Mouse (Mus musculus): ENCODE results near the gene Zfp422. TPM values are rescaled to one million over a fixed set of nuclear protein-coding genes. Genes with fewer than 3 reads are reported as not detected.
A peak's percentile ranks its signal among the peaks of the same experiment; 100 is the strongest.

Gene Zfp422
- polyA plus RNA-seq, 1 experiment from 2014 or later, result 299 TPM

DNA sequence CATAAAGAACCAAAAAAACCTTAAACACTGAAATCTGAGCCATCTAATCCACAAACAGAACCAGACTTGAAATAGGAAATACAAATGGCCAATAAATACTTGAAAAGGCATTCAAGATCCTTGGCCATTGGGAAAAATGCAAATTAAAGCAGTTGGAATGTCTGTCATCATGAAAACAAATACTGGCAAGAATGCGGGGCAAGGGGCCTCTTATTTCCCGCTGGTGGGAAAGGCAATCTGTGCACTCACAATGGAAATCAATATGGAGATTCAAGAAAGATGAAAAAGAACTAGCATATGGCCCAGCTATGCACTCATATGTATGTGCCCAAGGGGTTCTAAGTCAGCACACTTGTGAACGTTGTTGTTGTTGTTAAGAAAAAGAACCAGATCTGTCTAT, 38.1 kb upstream of the Zfp422 start:
- Histone ChIP-seq H3K4me1 (peaks cover 71% of the 10 kb centered on the region), H3K9me3 (no peaks in the 10 kb centered on the region), H3K27me3 (ENCODE audit: poor library complexity, severe bottlenecking) (peaks cover 27% of the 10 kb centered on the region), H3K27ac (peak overlapping the region; percentile 16; the same call in 1 of the 2 replicates), H3K4me3 (no peak overlapping the region), H3K36me3 (replicated peaks) (no peaks in the 10 kb centered on the region)
- 70% methylated on average over 3 of the region's 3 CpGs for WGBS
- DNase-seq (ENCODE audit: extremely low spot score, low spot score), result no peak

DNA sequence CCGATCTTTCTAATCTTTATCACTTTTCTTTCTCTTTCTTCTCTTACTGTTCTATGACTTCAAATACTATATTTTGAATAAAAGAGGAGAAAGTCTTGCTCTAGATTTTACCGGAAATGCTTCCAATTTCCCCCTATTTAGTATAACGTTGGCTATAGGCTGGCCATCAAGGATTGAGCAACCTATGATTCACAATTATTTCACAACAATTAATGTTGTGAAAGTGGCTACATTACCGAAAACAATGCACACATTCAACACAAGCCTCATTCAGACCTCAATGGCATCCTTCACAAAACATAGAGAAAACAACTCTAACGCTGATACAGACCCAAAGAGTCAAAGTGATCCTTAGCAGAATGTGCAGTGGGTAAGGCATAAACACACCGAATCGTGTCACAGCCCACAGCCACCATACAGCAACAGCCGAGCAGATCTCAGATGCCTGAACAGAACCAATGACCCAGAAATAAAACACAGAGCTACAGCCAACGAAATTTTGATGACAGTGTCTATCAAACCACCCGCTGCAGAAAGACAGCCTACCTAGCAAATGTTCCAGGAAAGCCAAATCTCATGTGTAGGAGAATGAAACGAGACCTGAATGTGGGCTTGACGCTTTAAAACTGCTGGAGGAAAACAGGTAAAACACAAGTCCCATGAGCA, 37.4 kb upstream of the Zfp422 start:
- no peaks in the 10 kb centered on the region for H3K9me3 ChIP-seq
- 79% methylated on average over 12 of the region's 12 CpGs for WGBS
- no peaks in the 10 kb centered on the region for H3K36me3 ChIP-seq (replicated peaks)
- no peak for DNase-seq (ENCODE audit: extremely low spot score, low spot score)
- H3K27me3 ChIP-seq (ENCODE audit: poor library complexity, severe bottlenecking), result peaks cover 20% of the 10 kb centered on the region
- H3K4me3 ChIP-seq, result no peak overlapping the region
- H3K27ac ChIP-seq, result peak overlapping the region; percentile 44; the same call in 1 of the 2 replicates
- H3K4me1 ChIP-seq, result peaks cover 65% of the 10 kb centered on the region

DNA sequence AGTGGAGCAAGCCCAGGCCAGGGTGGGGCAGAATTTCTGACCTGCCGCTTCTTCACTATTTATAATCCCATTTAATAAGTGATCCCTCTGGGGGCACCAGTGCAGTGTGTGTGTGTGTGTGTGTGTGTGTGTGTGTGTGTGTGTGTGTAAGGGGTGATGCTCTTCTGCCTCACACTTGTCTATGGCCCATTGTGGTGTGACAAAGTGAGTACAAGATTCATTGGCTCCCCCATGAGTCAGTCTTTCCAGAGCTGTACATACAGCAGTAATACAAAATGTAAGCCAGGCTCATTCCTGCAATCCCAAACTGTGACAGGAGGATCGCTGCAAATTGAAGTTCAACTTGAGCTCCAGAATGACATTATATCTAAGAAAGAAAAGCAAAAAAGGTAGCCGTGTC, 36.0 kb upstream of the Zfp422 start:
- H3K9me3 ChIP-seq, result no peaks in the 10 kb centered on the region
- H3K27me3 ChIP-seq (ENCODE audit: poor library complexity, severe bottlenecking), result 0 out of 2 replicates have a peak, but pooled peaks cover 8% of the 10 kb centered on the region
- DNase-seq (ENCODE audit: extremely low spot score, low spot score), result no peak
- WGBS, result 83% methylated on average over 3 of the region's 3 CpGs
- no peak overlapping the region for H3K4me3 ChIP-seq
- H3K36me3 ChIP-seq (replicated peaks), result no peaks in the 10 kb centered on the region
- no peak overlapping the region for H3K27ac ChIP-seq
- peaks cover 51% of the 10 kb centered on the region for H3K4me1 ChIP-seq

DNA sequence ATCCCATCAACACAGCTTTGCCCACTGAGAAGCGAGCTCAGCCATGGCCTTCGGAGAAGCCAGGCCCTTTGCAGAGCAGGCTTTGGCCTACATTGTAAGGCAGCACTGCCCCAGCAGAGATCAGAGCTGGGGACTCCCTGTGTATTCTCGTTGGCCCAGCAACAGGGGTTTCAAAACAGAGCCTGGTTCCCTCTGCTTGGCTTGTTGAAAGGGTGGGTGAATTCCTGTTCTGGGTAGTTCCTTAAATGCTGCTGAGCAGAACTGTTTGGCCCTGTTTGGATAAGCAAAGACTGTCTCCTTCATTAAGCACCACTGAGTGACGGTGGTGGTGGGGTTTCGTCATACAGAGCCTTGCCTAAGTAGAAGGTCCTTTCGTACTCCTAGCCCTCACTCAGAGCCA, 35.2 kb upstream of the Zfp422 start:
- no peak for DNase-seq (ENCODE audit: extremely low spot score, low spot score)
- WGBS, result 84% methylated on average over 6 of the region's 6 CpGs
- peak overlapping the region; percentile 17; the same call in 1 of the 2 replicates for H3K27ac ChIP-seq
- 0 out of 2 replicates have a peak, but pooled peaks cover under 1% of the 10 kb centered on the region for H3K27me3 ChIP-seq (ENCODE audit: poor library complexity, severe bottlenecking)
- no peak overlapping the region for H3K4me3 ChIP-seq
- peaks cover 43% of the 10 kb centered on the region for H3K4me1 ChIP-seq
- H3K36me3 ChIP-seq (replicated peaks), result no peaks in the 10 kb centered on the region
- no peaks in the 10 kb centered on the region for H3K9me3 ChIP-seq

DNA sequence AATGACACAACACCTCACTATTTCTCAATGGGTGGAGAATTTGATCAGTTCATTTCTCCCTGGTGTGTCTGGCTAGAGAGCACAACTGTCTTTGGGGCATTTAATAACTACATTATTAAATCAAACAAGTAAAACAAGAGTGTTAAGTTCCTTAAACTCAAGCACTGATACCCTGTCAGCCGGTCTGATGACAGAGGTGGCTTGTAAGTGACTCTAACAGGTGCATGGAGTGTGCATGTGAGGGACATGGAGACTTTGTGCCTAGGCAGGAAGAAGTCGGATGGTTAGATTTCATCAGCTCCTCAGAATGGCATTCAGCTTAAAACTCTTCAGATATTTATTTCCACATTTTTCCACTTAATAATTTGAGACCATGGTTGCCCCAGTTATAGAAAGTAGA, 34.6 kb upstream of the Zfp422 start:
- WGBS, result 88% methylated on average over 2 of the region's 2 CpGs
- H3K27ac ChIP-seq, result no peak overlapping the region
- H3K4me3 ChIP-seq, result no peak overlapping the region

DNA sequence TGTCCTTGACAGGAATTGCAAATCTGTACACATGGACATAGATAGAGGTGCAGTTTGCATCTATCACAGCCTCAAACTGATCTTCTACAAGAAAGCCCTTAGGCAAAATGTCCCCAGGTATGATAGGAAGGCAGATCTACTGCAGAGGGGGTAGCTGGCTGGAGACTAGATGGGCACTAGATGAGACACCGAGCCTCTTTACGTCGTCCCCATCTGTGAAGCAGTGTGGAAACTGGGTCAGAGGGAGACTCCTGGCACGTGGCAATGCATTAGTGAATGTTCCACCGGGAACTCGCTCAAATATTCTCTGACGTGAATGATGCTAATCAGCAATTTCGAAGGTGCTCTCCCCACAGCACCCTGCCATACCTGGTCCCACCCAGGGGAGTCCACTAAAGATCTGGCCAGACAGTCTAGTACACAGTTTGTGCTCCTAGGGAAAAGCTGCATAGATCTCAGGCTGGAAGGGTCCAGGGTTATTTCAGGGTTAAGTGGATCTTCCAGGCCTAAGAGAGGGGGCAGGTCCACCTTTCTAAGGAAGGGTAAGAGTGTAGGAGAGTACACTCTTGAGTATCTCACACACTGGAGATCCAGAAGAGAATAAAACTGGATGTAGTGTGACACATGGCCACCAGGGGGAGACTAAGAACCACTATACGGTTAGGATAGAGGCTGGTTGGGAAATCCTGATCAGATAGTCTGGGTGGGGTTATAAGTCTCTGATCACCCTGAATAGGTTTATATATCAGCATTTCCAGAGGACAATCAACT, 25.1 kb upstream of the Zfp422 start:
- H3K36me3 ChIP-seq (replicated peaks), result no peaks in the 10 kb centered on the region; the same call in 1 of the 2 replicates

More for the DNA sequence above, 34.6 kb upstream of the Zfp422 start:
- H3K36me3 ChIP-seq (replicated peaks), result no peaks in the 10 kb centered on the region
- H3K4me1 ChIP-seq, result peaks cover 36% of the 10 kb centered on the region
- no peaks in the 10 kb centered on the region for H3K9me3 ChIP-seq
- DNase-seq (ENCODE audit: extremely low spot score, low spot score), result no peak
- no peaks in the 10 kb centered on the region for H3K27me3 ChIP-seq (ENCODE audit: poor library complexity, severe bottlenecking)

DNA sequence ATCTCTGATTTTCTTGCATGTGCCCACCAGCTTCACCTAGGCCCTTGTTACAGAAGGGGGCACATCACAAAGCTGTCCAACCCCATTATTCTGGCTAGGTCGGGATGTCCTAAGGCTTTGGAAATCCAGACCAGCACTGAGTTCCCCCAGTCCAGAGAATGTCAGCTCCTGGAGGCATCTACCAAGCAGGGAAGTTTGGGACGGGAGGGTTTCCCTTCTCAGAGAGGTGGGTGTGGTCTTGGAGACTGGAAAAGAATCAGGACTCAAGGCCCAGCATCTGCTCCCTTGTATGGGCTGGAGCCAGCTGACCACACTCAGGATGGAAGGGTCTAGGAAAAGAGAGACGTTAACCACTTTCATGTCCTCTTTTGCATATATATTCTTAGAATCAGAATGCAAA, 24.4 kb upstream of the Zfp422 start:
- Histone ChIP-seq H3K9me3 (no peaks in the 10 kb centered on the region; the same call in 1 of the 2 replicates), H3K27ac (no peak overlapping the region), H3K4me3 (no peak overlapping the region), H3K27me3 (ENCODE audit: poor library complexity, severe bottlenecking) (no peaks in the 10 kb centered on the region), H3K36me3 (replicated peaks) (no peaks in the 10 kb centered on the region; the same call in 1 of the 2 replicates), H3K4me1 (peaks cover 6% of the 10 kb centered on the region; the same call in 1 of the 2 replicates)
- no peak for DNase-seq (ENCODE audit: extremely low spot score, low spot score)
- WGBS, result 80% methylated on average over 3 of the region's 3 CpGs

More for the DNA sequence above, 25.1 kb upstream of the Zfp422 start:
- Histone ChIP-seq H3K27me3 (ENCODE audit: poor library complexity, severe bottlenecking) (no peaks in the 10 kb centered on the region), H3K27ac (no peak overlapping the region), H3K4me3 (no peak overlapping the region), H3K9me3 (no peaks in the 10 kb centered on the region; the same call in 1 of the 2 replicates), H3K4me1 (peaks cover 6% of the 10 kb centered on the region; the same call in 1 of the 2 replicates)
- 64% methylated on average over 9 of the region's 9 CpGs for whole genome bisulfite sequencing
- DNase-seq (ENCODE audit: extremely low spot score, low spot score), result peak; percentile 61

DNA sequence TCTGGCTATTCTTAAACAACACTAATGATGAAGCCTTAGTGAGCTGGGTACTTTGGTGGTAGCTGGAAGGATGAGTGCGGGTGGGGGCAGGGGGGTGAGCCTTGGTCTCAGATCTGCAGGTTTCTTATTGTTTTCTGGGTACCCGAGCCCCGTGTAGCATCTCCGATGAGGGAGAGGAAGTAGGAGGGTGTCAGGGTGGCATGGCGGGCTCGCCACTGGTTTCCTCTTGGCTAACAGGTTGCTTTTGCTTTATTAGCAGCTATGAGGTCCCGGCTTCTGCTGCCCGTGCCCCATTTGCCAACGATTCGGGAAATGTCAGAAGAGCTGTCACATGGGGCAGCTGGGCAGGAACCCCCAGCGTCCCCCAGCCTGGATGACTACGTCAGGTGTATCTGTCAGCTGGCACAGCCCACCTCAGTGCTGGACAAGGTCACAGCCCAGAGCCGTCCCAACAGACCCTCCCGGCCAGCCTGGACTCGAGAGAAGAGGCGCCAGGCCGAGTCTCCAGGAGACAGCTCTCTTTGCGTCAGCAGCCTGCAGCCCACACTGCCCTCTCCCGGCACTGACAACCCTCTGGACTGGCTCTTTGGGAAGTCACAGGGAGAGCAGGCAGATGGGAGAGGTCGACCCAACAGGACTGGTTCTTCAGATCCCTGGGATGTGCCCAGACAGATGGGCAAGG, 22.8 kb upstream of the Zfp422 start:
- no peaks in the 10 kb centered on the region; the same call in 1 of the 2 replicates for H3K9me3 ChIP-seq
- no peak overlapping the region for H3K4me3 ChIP-seq
- no peaks in the 10 kb centered on the region for H3K27me3 ChIP-seq (ENCODE audit: poor library complexity, severe bottlenecking)
- 81% methylated on average over 20 of the region's 20 CpGs for WGBS
- H3K4me1 ChIP-seq, result peaks cover 6% of the 10 kb centered on the region; the same call in 1 of the 2 replicates
- H3K27ac ChIP-seq, result no peak overlapping the region
- no peaks in the 10 kb centered on the region; the same call in 1 of the 2 replicates for H3K36me3 ChIP-seq (replicated peaks)
- DNase-seq (ENCODE audit: extremely low spot score, low spot score), result no peak

DNA sequence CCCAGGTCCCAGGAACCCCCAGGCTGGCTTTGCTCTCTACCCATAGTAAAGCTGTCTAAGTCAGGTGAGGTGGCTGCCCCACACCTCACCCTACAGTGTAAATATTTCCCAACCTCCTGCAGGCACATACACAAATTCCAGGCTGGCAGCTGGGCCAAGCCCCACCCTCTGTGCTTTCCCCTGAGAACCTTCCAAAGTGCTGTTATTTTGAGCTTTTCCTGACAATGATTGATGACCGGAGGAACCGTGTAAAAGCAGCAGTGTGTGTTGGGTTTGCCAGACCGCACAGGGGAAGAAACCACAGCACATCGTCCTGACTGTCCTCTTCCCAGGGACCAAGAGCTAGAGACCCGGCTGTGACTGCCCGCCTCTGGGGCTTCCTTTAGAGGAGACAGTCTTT, 21.6 kb upstream of the Zfp422 start, which contains the start of gene Depp1:
Depp1 (plus strand) TSS at position 204 of the 400 bp plus-strand sequence.
- Histone ChIP-seq H3K4me1 (peaks cover 6% of the 10 kb centered on the region; the same call in 1 of the 2 replicates), H3K36me3 (replicated peaks) (no peaks in the 10 kb centered on the region), H3K9me3 (no peaks in the 10 kb centered on the region), H3K4me3 (no peak within 1 kb of the TSS), H3K27me3 (ENCODE audit: poor library complexity, severe bottlenecking) (no peaks in the 10 kb centered on the region), H3K27ac (no peak within 1 kb of the TSS)
- WGBS, result 85% methylated on average over 6 of the region's 6 CpGs
- no peak for DNase-seq (ENCODE audit: extremely low spot score, low spot score)

DNA sequence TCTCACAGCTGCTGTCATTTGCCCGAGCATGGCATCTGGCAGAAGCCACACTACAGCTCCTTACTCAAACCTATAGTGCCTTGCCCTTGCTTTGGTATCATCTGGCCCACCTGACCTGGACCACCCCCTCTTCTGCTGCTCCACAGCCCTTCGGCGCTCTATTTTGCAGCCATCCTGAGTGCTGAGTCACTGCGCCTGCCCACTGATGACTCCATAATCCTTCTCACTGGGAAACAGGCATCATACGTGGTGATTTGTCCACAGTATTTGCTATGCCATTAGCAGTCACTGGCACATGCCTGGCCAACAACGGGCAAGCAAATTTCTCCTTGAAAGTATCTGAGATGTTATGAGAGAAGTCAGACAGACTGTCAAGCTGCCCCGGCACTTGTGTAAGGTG, 21.0 kb upstream of the Zfp422 start:
- H3K4me3 ChIP-seq, result no peak overlapping the region
- H3K27me3 ChIP-seq (ENCODE audit: poor library complexity, severe bottlenecking), result no peaks in the 10 kb centered on the region
- no peaks in the 10 kb centered on the region for H3K9me3 ChIP-seq
- no peaks in the 10 kb centered on the region for H3K36me3 ChIP-seq (replicated peaks)
- H3K4me1 ChIP-seq, result no peaks in the 10 kb centered on the region
- 93% methylated on average over 7 of the region's 7 CpGs for WGBS
- H3K27ac ChIP-seq, result no peak overlapping the region
- no peak for DNase-seq (ENCODE audit: extremely low spot score, low spot score)

DNA sequence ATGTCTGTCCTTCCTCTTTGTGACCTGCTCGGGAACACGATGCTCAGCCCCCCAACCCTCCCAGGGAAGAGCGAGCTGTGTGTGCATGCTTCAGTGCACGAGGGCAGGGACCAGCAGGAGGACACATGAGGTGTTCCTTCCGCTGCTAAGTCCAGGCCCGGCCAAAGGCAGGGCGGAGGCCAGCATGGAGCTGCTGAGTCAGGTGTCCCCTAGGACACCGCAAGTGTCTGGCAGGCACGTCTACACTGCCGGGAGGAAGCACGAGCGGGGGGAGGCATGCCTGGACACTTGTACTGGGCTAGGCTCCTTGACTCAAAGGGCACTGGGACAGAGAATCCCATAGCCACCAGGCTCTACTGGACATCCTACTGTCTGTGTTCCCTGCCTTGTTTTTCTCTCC, 19.0 kb upstream of the Zfp422 start:
- no peak overlapping the region for H3K4me3 ChIP-seq
- DNase-seq (ENCODE audit: extremely low spot score, low spot score), result no peak
- H3K27me3 ChIP-seq (ENCODE audit: poor library complexity, severe bottlenecking), result no peaks in the 10 kb centered on the region
- H3K4me1 ChIP-seq, result no peaks in the 10 kb centered on the region
- H3K36me3 ChIP-seq (replicated peaks), result no peaks in the 10 kb centered on the region
- 87% methylated on average over 12 of the region's 12 CpGs for WGBS
- H3K27ac ChIP-seq, result no peak overlapping the region
- H3K9me3 ChIP-seq, result no peaks in the 10 kb centered on the region

DNA sequence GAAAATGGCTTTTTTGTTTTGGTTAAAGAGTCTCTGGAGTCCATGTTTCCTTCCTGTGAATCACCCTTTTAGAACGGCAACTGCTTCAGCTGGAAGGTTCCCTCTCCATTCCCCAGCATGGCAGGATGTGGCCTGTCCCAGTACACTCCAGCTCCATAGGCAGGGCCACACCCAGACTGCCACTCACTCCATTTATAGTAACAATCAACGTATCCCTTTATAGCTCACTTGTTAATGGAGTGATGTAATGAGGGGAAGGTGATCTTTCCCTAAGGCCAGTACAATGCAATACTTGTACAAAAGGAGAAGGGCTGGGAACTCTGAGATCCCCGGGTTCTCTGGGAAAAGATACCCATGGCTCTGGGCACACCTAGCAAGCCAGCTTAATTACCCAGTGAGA, 15.5 kb upstream of the Zfp422 start:
- no peak for DNase-seq (ENCODE audit: extremely low spot score, low spot score)
- Histone ChIP-seq H3K4me3 (no peak overlapping the region), H3K4me1 (no peaks in the 10 kb centered on the region), H3K36me3 (replicated peaks) (no peaks in the 10 kb centered on the region), H3K27me3 (ENCODE audit: poor library complexity, severe bottlenecking) (no peaks in the 10 kb centered on the region), H3K27ac (no peak overlapping the region), H3K9me3 (no peaks in the 10 kb centered on the region)
- WGBS, result 81% methylated on average over 3 of the region's 3 CpGs

Data from forebrain, embryonic 10.5 days (tissue).